Mouse (Mus musculus): ENCODE results near the gene Lypd5. TPM values are rescaled to one million over a fixed set of nuclear protein-coding genes. Genes with fewer than 3 reads are reported as not detected.

Gene Lypd5
- not detected in 2 replicates for total RNA-seq (2021)
- long read RNA-seq = 0 reads

DNA sequence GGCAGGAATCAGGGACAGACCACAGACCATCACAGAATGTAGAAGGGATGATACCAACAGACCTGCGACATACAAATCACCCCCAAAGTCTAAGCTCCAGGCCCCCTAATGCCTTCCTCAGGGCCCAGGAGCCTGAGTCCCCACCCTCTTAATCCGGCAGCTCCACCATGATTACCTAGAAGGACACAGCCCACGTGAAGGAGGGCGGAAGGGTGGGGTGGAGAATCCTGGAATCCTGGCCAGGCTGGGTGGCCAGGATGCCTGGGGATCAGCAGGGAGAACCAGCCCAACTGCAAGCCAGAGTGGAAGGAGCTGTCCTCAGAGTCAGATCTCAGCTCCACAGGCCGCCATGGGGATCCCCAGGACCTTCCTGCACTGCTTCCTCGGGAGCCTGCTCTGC lies at the start of gene Lypd5:
Gene Lypd5 (plus strand): TSS at position 301 of the 400 bp plus-strand sequence.
- no peak for DNase-seq

DNA sequence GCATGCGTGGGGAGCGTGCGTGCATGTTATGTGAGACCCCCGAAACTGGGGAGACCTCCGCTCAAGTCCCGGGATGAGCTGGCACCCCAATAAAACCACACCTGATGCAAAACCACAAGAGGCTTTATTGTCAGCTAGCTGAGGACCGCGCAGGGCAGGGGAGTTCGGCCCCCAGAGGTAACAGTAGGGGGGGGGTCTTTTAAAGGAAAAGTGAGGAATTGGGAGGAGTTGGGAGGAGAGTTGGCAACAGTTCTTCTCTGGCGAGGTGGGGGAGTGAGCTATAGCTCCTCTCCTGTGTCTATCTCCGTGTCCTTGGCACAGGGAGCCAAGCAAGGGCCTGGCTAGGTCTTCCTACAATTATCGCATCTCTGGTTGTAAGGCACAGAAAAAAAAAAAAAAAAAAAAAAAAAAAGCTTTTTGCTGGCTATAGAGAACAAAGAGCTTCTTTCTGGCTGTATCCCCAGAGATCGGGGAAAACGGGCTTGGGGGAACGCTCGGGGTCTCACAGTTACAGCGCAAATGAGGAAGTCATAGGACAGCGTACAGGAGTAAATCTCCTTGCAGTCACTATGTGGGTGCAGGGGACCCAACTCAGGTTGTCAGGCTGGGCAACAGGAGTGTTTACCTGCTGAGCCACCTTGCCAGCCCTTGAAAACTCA lies 49.0 kb upstream of the Lypd5 start:
- no peak for DNase-seq

DNA sequence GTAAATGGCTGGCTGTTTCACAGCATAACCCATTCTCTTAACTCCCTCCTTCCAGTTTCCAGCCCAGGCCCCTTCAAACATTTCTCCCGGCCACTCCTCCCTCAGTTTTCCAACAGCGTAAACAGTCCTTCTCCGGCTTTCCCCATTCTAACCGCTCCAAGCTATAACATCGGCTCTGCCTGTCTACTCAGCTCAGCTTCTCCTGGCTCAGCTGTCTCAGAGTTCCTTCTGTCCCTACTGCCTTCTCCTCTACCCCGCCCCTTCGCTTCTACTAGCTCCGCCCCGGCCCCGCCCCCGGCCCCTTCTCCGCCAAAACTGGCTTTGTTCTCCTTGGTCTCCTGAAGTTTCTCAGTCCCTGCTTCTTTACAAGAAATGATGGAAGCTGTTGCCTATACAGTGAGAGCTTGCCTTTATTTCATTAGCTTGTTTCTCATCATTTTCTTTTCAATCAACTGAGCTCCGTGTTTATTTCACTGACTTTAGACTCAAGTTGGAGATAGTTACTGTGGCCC lies 48.2 kb upstream of the Lypd5 start, which contains the start of gene Zfp61:
Gene Zfp61 (minus strand): TSS at position 462 of the 512 bp plus-strand sequence.
- peak; percentile 45 for DNase-seq

DNA sequence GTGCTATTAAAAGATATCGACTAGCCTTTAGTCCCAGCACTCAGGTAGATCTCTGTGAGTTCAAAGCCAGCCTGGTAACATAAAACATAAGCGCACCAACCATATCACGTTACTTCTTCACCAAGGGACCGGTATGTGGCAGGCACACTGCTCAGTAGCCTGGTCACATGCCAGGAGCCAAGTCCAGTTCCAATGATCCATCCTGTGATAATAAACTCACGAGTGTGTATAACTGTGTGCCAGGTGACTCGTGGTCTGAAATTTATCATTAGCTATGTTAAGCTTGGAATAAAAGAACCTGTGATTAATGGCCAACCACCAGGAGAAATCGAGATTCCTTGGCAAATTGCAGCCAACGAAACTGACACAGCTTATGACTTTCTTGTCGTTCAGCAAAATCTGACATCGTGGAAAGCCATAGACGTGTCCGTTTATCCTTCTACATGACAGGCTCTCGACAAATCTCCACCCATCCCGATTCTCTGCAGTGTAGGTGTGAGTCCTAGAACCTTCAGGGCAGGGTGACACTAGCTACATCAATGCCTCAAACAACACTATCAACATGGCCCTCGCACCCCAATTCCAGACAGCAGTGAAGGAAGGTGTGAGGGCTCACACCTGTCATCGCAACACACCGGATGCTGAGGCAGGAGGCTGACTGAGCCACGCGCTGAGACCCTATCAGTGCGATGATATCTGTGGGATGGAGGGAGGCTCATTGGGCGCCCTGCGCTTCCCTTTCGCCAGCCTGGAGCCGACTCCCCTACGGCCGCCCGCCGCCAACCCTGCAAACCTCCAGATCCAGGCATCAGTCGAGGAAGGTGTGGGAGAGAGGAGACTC lies 33.0 kb upstream of the Lypd5 start:
- DNase-seq = no peak

DNA sequence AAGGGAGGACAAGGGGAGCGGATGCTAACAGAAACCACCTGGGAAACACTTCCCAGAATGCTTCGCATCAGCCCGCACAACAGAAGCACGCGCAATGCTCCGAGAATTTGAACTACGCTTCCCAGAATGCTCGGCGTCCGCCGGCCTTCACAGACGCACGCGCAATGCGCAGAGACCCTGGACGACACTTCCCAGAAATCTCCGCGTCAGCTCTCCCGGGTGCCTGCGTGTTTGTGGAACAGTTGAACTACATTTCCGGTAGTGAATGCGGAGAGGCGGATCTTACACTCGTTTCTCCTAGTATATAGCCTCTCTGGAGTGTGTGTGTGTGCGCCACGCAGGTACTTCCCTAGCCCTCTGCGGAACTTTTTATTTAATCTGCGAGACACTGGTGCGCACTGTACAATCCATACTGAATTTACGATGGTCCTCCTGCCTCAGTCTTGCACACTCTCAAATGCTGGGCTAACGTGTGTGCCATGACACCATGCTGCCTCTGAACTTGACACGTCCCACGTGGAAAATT lies 32.4 kb upstream of the Lypd5 start, which contains the start of gene Zfp94:
Gene Zfp94 (minus strand): TSS at position 100 of the 526 bp plus-strand sequence.
- DNase-seq = peak; percentile 94

DNA sequence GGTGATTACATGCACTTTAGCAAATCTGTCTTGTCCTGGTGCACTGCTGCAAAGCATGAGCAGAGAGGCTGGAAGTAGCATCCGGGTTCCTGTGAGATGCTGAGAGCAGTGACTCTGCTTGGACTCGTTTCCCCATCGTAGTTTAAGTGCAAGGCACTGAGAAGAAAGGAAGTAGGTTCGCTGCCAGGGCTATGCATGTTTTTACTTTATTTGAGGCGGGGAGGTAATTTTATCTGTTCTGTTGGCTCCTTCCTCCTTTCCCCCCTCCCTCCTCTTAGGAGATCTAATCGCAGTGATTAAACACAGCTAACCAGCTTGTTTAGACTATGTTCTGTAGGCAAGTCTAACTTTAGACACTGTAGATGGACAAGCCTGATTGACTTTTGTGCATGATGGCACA lies 30.1 kb upstream of the Lypd5 start:
- no peak for DNase-seq

DNA sequence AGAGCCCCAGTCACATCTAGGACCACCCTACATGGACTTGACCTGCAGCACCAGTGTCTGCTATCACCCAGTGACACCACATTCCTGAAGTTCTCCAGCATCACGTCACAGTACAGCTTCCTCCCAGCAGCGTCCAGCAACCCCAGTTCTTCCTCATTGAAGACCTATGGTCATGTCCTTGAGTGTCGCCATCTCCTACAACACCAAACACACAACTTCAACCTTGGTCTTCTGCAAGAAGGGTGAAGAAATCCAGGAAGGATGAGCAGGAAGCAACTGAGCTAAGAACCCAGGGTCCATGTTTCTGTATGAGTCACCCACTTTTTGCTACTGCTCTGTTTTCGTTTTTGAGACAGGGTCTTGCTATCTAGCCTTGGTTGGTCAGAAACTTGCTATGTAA lies 26.4 kb upstream of the Lypd5 start:
- DNase-seq = no peak

DNA sequence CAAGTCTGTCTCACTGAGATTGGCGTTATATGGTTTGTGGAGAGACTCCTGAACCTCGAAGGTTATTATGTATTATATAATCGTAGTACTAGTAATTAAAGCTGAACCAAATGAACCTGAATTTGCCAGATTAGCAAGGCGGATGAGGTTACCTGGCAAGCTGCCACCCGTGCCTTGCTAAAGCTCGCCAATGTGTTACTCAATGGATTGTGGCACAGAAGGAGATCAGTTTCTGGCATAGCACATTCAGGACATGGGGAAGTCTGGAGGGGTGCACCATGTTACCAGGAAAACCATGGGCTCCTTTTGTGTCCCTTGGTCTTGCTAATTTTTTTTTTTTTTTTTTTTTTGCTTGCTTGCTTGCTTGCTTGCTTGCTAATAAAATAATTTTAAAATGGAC lies 23.8 kb upstream of the Lypd5 start:
- peak; percentile 36 for DNase-seq

DNA sequence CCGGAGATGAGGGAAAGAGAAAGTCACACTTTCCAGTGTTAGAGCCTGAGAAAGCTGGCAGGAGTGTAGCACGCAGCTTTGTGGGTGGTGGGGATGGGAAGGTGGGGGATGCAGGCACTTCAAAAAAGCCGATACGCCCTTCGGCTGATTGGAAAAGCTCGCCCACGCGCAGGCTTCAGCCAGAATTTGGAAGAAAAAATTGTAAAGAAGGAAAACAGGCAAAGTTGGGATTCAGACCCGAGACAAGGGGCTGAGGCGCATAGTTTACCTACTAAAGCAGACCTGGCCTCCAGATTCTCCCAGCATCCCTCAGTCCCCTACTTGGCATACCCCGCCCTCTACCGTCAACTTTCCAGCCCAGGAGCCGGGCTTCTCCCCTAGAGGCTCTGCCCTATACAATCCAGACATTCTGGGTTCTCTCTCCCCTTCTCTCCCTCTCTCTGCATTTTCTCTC lies 23.3 kb upstream of the Lypd5 start:
- no peak for DNase-seq

DNA sequence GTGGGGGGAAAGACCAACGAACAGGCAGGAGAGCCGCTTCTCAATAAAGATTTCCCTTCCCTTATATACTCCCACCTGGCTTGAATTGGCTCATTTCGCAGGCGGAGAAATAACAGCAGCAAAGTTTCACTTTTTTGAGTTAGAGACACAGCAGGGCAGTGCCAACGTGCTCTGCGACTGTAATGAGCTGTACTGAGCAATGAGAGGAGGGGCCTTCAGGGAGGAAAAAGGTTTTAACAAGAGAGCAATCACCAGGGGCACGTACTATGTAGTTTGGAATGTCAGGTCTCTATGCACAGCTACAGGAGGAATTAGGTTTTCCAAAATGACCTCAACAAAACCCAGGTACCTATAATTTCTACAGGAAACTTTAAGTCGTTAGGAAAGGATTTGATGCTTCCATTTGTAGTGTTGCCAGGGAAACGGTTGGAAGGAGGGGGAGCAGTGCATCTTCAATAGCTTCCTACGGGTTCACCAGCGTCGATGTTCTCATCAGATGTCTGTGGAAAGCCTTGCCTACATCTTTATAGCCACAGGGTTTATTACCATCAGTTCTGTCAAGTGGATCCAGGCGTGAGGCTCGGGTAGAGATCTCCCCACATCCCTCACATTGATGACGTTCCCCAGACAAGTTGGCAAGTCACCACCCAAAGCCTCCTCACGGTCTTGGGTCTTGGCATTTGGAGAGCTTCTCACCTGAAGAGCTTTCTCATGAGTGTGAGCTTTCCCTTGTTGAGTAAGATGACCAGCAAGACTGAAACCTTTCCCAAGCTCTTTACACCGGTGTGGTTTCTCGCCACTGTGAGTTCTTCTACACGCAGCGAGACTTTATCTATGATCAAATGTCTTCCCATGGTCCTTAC lies 22.5 kb upstream of the Lypd5 start:
- no peak for DNase-seq

DNA sequence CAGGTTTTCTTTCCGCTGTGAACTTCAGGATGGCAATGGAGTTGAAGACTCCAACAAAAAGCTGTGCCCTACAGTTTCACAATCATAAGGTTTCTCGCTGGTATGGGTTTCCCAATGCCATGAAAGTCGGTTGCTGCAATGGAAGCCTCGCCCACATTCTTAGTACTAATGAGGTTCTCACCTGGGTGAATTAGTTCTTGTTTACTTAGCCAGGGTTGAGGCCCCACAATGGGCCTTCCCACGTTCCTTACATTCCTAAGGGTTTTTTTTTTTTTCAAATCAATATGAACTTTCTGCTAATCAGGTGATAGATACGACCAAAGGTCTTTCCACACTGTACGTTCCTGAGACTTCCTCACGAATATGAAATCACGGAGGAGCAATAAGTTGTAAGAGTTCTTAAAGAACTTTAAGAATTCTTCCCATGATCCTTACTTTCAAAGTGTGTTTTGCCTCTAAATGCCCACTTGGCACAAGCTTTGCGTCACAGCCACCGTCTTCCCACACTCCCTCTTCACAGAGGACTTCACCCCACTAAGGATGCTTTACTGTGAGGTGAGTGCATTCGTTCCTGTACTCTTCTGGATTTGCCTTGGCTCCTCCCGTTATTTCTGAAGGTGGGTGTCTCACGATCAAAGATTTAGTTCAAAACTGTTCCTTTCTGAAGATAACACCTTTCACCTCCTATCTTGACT lies 21.6 kb upstream of the Lypd5 start:
- DNase-seq = no peak

DNA sequence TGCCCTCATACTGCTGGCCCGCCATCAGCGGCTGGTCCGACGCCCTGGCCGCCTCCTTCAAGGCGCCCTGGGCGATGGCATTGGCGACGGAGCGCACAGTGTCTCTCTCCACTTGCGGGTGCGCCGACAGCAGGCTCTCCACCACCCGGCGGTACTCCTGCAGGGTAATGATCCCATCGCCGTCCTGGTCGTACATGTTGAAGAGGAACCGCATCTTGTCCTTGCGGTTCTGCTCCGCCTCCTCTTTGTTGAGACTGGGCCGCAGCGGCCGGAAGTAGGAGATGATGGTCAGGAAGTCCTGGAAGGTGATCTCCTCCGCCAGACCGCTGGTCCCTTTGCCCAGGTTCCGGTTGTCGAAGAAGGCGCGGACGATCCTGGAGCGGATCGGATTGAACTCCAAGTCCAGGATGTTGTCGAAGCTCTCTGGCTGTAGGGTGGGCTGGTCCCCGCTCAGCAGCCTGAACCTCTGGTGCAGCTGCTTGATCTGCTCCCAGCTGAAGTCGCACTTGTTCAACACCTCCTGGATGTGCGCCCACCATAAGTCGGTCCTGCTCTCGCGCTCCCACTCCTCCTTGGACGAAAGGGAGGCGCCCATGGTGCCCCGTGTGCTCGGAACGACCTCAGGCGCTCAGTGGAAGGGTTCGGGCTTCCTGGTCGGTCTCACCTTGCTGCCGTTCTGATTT lies 15.6 kb upstream of the Lypd5 start, which contains the start of gene Tescl:
Gene Tescl (minus strand): TSS at position 633 of the 683 bp plus-strand sequence.
- no peak for DNase-seq

DNA sequence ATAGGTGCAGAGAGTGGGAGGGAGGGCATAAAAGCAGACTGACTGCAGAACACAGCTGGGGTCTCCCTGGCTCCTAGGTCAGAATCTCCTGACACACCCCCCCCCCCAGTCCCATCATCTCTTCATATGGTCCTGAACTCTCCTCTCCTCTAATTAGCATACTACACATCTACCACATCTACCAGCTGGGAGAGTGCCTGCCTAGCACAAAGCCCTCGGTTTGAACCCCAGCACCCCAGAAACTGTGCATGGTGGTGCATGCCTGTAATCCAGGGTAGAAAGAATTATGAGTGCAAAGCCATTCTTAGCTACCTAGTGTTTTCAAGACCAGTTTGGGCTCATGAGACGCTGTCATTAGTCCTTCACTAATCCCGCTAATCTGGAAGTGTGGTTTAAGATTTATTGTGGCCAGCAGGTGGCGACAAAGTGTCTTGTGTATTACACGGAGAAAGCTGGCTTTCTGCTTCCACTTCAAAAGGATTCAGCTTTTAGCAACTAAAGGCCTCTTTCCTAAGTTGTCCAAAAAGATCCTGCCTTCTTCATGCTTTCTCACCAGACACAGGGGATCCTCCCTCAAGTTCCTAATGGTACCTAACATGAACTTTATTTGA lies 13.2 kb upstream of the Lypd5 start:
- DNase-seq = peak; percentile 75

DNA sequence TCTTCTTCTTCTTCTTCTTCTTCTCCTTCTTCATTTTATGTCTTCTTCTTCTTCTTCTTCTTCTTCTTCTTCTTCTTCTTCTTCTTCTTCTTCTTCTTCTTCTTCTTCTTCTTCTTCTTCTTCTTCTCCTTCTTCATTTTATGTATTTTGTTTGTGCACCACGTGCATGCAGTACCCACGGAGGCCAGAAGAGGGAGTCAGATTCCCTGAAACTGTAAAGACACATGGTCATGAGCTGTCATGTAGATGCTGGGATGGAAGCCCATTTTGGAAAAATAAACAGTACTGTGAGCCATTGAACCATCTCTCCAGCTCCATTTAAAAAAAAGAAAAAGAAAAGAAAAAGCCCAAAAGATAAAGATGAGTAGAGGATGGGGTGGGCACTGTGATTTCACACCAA lies 10.8 kb upstream of the Lypd5 start:
- DNase-seq = no peak

DNA sequence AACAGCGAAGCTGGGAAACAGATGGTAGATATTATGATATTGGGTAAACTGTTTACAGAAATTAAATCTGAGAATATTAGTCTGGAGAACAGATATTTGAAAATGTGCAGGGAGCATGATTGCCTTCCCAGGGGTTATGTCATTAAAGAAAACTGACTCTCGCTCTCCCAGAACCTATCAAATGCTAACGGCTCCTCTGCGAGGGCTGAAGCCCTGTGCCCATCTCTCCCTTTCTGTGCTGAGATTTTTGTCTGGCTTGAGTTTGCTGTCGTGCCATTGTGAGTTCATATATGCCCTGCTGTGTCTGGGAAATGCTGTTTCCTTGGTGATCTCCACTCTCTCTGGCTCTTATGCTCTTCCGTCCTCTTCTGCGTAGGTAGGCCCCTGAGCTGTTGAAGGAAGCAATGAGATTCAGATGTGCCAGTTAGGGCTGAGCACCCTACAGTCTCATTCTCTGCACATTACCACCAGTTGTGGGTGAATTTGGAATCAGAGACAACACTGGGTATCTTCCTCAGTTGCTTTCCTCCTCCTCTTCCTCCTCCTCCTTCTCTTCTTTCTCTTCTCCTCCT lies 5.2 kb upstream of the Lypd5 start:
- no peak for DNase-seq

DNA sequence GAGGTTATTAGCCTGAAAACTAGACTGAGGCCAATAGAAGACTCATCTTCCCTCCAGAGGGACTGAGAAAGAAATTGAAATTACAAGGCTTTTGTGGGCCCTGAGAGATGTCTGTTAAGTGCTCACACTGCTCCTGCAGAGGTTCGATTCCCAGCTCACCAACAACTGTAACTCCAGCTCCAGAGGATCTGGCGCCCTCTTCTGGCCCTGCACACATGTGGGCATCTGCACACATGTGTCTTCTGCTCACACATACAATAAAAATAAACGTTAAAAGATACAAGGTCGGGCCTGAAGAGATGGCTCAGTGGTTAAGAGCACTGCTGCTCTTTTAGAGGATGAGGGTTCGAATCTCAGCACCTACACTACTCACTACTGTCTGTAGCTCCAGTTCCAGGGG lies 2.6 kb upstream of the Lypd5 start:
- no peak for DNase-seq

DNA sequence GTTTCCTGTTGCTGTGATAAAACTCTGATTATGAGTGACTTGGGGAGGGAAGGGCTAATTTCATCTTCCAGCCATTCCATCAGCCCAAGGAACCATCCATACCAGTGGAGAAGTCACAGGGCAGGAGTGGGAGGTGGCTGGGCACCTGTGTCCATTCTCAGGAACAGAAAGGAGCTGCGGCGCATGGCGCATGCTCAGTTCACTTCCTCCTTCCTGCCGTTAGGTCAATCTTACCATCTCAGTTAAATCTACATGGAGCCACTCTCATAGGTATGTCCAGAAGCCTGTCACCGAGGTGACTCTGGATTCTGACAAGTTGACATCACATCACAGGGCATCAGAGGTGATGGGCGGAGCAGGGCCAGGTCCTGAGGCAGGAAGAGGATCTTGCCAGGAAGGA lies 6.7 kb downstream of the Lypd5 start:
- DNase-seq = no peak

DNA sequence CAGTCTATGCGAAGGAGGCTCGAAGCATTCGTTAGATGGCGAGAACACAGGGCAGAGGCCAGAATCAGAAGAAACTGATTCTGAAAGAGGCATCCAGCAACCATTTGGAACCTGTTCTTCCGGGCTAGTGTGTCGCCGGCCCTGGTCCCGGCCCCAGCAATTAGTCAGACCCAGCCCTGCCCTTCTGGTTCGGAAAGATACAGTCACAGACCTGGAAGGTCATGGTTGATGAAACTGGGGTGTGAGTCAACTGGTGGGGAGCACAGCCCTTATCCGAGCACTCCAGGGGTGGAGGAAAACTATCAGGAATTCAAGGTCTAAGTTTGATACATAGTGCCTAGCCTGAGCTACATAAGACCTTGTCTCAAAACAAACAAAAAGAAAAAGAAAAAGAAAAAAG lies 7.1 kb downstream of the Lypd5 start:
- peak; percentile 39 for DNase-seq

DNA sequence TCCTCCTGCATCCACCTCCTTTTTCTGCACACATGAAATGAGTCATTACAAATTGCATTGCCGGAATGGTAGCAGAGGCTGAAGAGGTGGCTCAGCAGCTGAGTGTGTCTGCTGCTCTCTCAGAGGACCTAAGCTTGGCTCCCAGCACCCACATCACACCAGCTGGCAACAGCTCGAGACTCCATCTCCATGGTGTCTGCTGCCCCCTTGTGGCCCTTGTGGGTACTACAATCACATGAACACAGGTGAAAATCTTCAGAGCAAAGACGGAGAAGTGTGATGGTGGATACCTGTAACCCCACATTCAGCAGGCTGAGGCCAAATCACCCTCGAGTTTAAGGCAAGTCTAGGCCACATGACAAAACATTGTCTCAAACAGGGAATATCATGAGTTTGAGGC lies 8.9 kb downstream of the Lypd5 start:
- no peak for DNase-seq

DNA sequence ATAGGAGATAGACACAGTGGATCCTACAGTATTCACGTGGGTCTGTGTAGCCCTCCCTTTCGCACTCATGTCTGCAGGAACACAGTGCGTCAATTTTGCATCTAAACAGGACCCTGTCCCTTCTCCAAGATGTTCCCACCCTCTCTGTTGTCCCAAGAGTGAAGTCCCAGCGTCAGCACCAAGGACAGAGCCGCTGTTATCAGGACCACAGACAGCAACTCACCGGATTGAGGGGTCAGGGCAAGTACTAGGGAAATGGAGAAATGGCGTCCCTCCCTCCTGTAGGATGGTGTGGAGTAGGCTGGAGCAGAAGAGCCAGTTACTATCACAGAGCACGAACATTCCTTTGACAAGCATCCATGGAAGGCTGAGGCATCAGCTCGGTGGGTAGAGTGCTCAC lies 10.3 kb downstream of the Lypd5 start:
- peak; percentile 47 for DNase-seq

Measured in adrenal gland, postnatal 25 days (tissue).